Mouse (Mus musculus) cortical plate, adult 2 months (tissue): ENCODE results near the gene Hist1h2ao.

Experiments used
- CTCF ChIP-seq: fragments of 200-500 bp; IDR thresholded peaks from 2 replicates; pipeline ENCODE4 v1.5.1; 2011; ENCODE audit warnings: mild to moderate bottlenecking, control low read depth, low read length; ENCODE audit not compliant: insufficient read depth; ENCODE audit errors: extremely low read depth
- POLR2A ChIP-seq: fragments of 200-500 bp; IDR thresholded peaks from 2 replicates; pipeline ENCODE4 v1.6.1; 2011; ENCODE audit warnings: mild to moderate bottlenecking, low read length, control low read depth; ENCODE audit not compliant: insufficient read depth; ENCODE audit errors: extremely low read depth

GRCm38 (mm10) chr13:21790601-21791283 is 19.5 kb upstream of the Hist1h2ao start:
- no peak for TF ChIP-seq POLR2A
- no peak for TF ChIP-seq CTCF
